Mouse (Mus musculus) CH12.LX (cell line): ENCODE measurements around the gene Fgfr2.

Experiments
- CHD1 ChIP-seq: IDR thresholded peaks from 2 replicates; pipeline ENCODE4 v1.6.1; 2012; ENCODE audit warnings: low read depth, low read length, improper control_type of control experiment, inconsistent platforms
- CTCF ChIP-seq, 2 experiments: IDR thresholded peaks in 1 of 2; conservative IDR thresholded peaks in 1 of 2; 2 replicates each; pipeline ENCODE4 v1.5.1; 2011 to 2012; ENCODE audit warnings: low read depth in 2 of 2, low read length in 2 of 2, improper control_type of control experiment in 1 of 2, inconsistent platforms in 1 of 2, mild to moderate bottlenecking in 1 of 2, moderate library complexity in 1 of 2
- ELF1 ChIP-seq: IDR thresholded peaks from 2 replicates; pipeline ENCODE4 v1.6.1; 2014; ENCODE audit warnings: low read depth, mild to moderate bottlenecking, inconsistent platforms, low read length, improper control_type of control experiment
- EP300 ChIP-seq: IDR thresholded peaks from 2 replicates; pipeline ENCODE4 v1.6.1; 2011; ENCODE audit warnings: low read length, improper control_type of control experiment
- ETS1 ChIP-seq: conservative IDR thresholded peaks from 2 replicates; pipeline ENCODE4 v1.6.1; 2012; ENCODE audit warnings: low read depth, mild to moderate bottlenecking, inconsistent platforms, low read length, improper control_type of control experiment, moderate library complexity
- HCFC1 ChIP-seq: IDR thresholded peaks from 2 replicates; pipeline ENCODE4 v1.6.1; 2012; ENCODE audit warnings: low read depth, mild to moderate bottlenecking, inconsistent platforms, low read length, improper control_type of control experiment
- JUND ChIP-seq: conservative IDR thresholded peaks from 2 replicates; pipeline ENCODE4 v1.6.1; 2011; ENCODE audit warnings: low read depth, low read length, improper control_type of control experiment
- MAFK ChIP-seq: IDR thresholded peaks from 2 replicates; pipeline ENCODE4 v1.6.1; 2011; ENCODE audit warnings: low read length, improper control_type of control experiment; ENCODE audit not compliant: insufficient replicate concordance
- MEF2A ChIP-seq: IDR thresholded peaks from 2 replicates; pipeline ENCODE4 v1.6.1; 2014; ENCODE audit warnings: low read depth, mild to moderate bottlenecking, inconsistent platforms, low read length, improper control_type of control experiment, borderline replicate concordance
- PAX5 ChIP-seq: IDR thresholded peaks from 2 replicates; pipeline ENCODE4 v1.6.1; 2012; ENCODE audit warnings: low read length, inconsistent platforms, mixed read lengths
- POLR2A ChIP-seq: IDR thresholded peaks from 2 replicates; pipeline ENCODE4 v1.6.1; 2011; ENCODE audit warnings: low read depth, mild to moderate bottlenecking, improper control_type of control experiment, low read length
- UBTF ChIP-seq: IDR thresholded peaks from 2 replicates; pipeline ENCODE4 v1.6.1; 2012; ENCODE audit warnings: low read depth, mild to moderate bottlenecking, inconsistent platforms, low read length, improper control_type of control experiment, moderate library complexity
- USF2 ChIP-seq: conservative IDR thresholded peaks from 2 replicates; pipeline ENCODE4 v1.6.1; 2011; ENCODE audit warnings: low read depth, low read length, improper control_type of control experiment
- ZNF384 ChIP-seq: IDR thresholded peaks from 2 replicates; pipeline ENCODE4 v1.6.1; 2012; ENCODE audit warnings: low read depth, low read length, improper control_type of control experiment, inconsistent platforms

DNA sequence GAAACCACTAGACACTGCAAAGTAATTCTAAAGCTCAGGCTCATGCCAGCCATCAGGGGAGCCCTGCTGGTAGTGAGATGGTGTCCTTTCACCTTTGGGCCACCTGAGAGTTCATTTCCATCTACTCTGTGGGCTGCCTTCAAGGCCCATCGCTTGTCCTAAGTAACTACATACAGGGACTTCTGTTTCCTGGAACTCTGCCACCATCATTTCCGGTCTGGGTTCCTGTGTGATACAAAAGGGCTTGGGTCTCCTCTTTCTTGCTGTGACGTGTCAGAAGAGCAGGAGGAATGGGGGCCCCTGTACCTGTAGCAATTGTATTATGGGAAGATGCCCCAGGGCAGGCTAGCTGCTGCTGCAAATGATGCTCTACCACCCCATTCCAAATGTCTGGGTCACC lies 884.2 kb downstream of the Fgfr2 start:
- TF ChIP-seq MEF2A (no peak), CTCF (conservative IDR thresholded peaks at IDR 0.05 in 1 of 2, IDR thresholded peaks at IDR 0.05 in 1 of 2; ENCODE audit: low read depth in 2 of 2, low read length in 2 of 2) (no peak), EP300 (no peak), ZNF384 (no peak), USF2 (no peak), POLR2A (no peak), ELF1 (no peak), JUND (no peak), ETS1 (no peak), CHD1 (no peak), MAFK (no peak), UBTF (no peak), HCFC1 (no peak), PAX5 (no peak)
